Mouse (Mus musculus): Measurements from ENCODE around the gene Arfgap3. TPM values are rescaled to one million over a fixed set of nuclear protein-coding genes. Genes with fewer than 3 reads are reported as not detected.
"Not testable (repeated sequence)": the region's sequence is repeated elsewhere in the genome, so short reads cannot be mapped to it uniquely, and the experiment has no call there.

The Arfgap3 gene
- polyA plus RNA-seq, 1 experiment from 2014 or later, result 54.6 TPM

- H3K36me3 ChIP-seq (ENCODE audit: control insufficient read depth, insufficient read depth, low read length); H3K9me3 ChIP-seq (ENCODE audit: control insufficient read depth, low read length); H3K4me1 ChIP-seq (replicated peaks; ENCODE audit: control insufficient read depth, insufficient read depth, low read length); H3K9ac ChIP-seq (ENCODE audit: low read length); H3K27ac ChIP-seq (ENCODE audit: low read depth); H3K4me3 ChIP-seq (ENCODE audit: low read depth, low read length); DNase-seq (ENCODE audit: low spot score); H3K4me2 ChIP-seq (ENCODE audit: low read length); H3K27me3 ChIP-seq (replicated peaks; ENCODE audit: control insufficient read depth, insufficient read depth, low read length); ATAC-seq (replicated peaks; ENCODE audit: low FRiP score, low TSS enrichment, low read depth): not testable (repeated sequence)
- WGBS, result 93% methylated on average over 4 of the region's 4 CpGs
Measured at GRCm38 (mm10) chr15:83368702-83369101, 18.7 kb upstream of the Arfgap3 start.

DNA sequence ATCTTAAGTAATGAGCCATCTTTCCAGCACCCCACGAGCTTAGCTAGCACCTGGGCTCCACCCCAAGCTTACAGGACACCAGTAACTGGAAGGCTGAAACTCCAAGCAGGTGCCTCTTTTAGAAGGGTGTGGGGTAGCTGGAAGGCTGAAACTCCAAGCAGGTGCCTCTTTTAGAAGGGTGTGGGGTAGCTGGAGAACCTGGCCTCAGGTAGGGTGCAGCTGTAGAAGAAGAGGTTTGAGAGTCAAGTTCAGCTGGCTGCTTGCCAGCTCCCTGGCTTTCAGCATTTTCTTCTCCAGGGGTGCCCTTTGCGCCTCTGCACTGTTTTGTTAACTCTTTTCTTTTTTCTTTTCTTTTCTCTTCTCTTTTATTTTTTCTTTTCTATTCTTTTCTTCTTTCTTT, 18.2 kb upstream of the Arfgap3 start:
- no peaks in the 10 kb centered on the region for H3K9me3 ChIP-seq (ENCODE audit: control insufficient read depth, low read length)
- no peak overlapping the region for H3K9ac ChIP-seq (ENCODE audit: low read length)
- no peak overlapping the region for H3K4me2 ChIP-seq (ENCODE audit: low read length)
- 0 out of 2 replicates have a peak, but pooled peaks cover 6% of the 10 kb centered on the region for H3K4me1 ChIP-seq (replicated peaks; ENCODE audit: control insufficient read depth, insufficient read depth, low read length)
- H3K27me3 ChIP-seq (replicated peaks; ENCODE audit: control insufficient read depth, insufficient read depth, low read length), result no peaks in the 10 kb centered on the region
- no peak overlapping the region for H3K4me3 ChIP-seq (ENCODE audit: low read depth, low read length)
- H3K27ac ChIP-seq (ENCODE audit: low read depth), result no peak overlapping the region
- no peaks in the 10 kb centered on the region for H3K36me3 ChIP-seq (ENCODE audit: control insufficient read depth, insufficient read depth, low read length)
- no peak for DNase-seq (ENCODE audit: low spot score)
- 89% methylated on average over 2 of the region's 2 CpGs for WGBS
- ATAC-seq (replicated peaks; ENCODE audit: low FRiP score, low TSS enrichment, low read depth), result no peak

- 17% methylated on average over 57 of the region's 58 CpGs for whole genome bisulfite sequencing
- Histone ChIP-seq H3K4me1 (replicated peaks; ENCODE audit: control insufficient read depth, insufficient read depth, low read length) (0 out of 2 replicates have a peak, but pooled peaks cover 6% of the 10 kb centered on the region), H3K9ac (ENCODE audit: low read length) (peak overlapping the region; percentile 31), H3K27me3 (replicated peaks; ENCODE audit: control insufficient read depth, insufficient read depth, low read length) (no peaks in the 10 kb centered on the region), H3K4me3 (ENCODE audit: low read depth, low read length) (peak overlapping the region; percentile 41), H3K27ac (ENCODE audit: low read depth) (no peak overlapping the region), H3K4me2 (ENCODE audit: low read length) (peak overlapping the region; percentile 71), H3K9me3 (ENCODE audit: control insufficient read depth, low read length) (no peaks in the 10 kb centered on the region), H3K36me3 (ENCODE audit: control insufficient read depth, insufficient read depth, low read length) (no peaks in the 10 kb centered on the region)
- ATAC-seq (replicated peaks; ENCODE audit: low FRiP score, low TSS enrichment, low read depth) (peak; percentile 87), DNase-seq (ENCODE audit: low spot score) (peak; percentile 92)
Measured at GRCm38 (mm10) chr15:83366933-83367552, 17.0 kb upstream of the Arfgap3 start.

GRCm38 (mm10) chr15:83365697-83366096, 15.7 kb upstream of the Arfgap3 start:
- H3K4me3 ChIP-seq (ENCODE audit: low read depth, low read length), result no peak overlapping the region
- no peak overlapping the region for H3K9ac ChIP-seq (ENCODE audit: low read length)
- no peaks in the 10 kb centered on the region for H3K27me3 ChIP-seq (replicated peaks; ENCODE audit: control insufficient read depth, insufficient read depth, low read length)
- H3K36me3 ChIP-seq (ENCODE audit: control insufficient read depth, insufficient read depth, low read length), result no peaks in the 10 kb centered on the region
- no peaks in the 10 kb centered on the region for H3K9me3 ChIP-seq (ENCODE audit: control insufficient read depth, low read length)
- ATAC-seq (replicated peaks; ENCODE audit: low FRiP score, low TSS enrichment, low read depth) (no peak), DNase-seq (ENCODE audit: low spot score) (no peak)
- H3K27ac ChIP-seq (ENCODE audit: low read depth), result no peak overlapping the region
- 0 out of 2 replicates have a peak, but pooled peaks cover 6% of the 10 kb centered on the region for H3K4me1 ChIP-seq (replicated peaks; ENCODE audit: control insufficient read depth, insufficient read depth, low read length)
- H3K4me2 ChIP-seq (ENCODE audit: low read length), result no peak overlapping the region

GRCm38 (mm10) chr15:83364194-83364593, 14.1 kb upstream of the Arfgap3 start:
- Histone ChIP-seq H3K36me3 (ENCODE audit: control insufficient read depth, insufficient read depth, low read length) (no peaks in the 10 kb centered on the region), H3K4me1 (replicated peaks; ENCODE audit: control insufficient read depth, insufficient read depth, low read length) (0 out of 2 replicates have a peak, but pooled peaks cover 6% of the 10 kb centered on the region), H3K27ac (ENCODE audit: low read depth) (no peak overlapping the region), H3K9ac (ENCODE audit: low read length) (no peak overlapping the region), H3K27me3 (replicated peaks; ENCODE audit: control insufficient read depth, insufficient read depth, low read length) (no peaks in the 10 kb centered on the region), H3K4me3 (ENCODE audit: low read depth, low read length) (no peak overlapping the region), H3K9me3 (ENCODE audit: control insufficient read depth, low read length) (no peaks in the 10 kb centered on the region), H3K4me2 (ENCODE audit: low read length) (no peak overlapping the region)
- 76% methylated on average over 3 of the region's 3 CpGs for WGBS
- ATAC-seq (replicated peaks; ENCODE audit: low FRiP score, low TSS enrichment, low read depth), result no peak
- DNase-seq (ENCODE audit: low spot score), result no peak

DNA sequence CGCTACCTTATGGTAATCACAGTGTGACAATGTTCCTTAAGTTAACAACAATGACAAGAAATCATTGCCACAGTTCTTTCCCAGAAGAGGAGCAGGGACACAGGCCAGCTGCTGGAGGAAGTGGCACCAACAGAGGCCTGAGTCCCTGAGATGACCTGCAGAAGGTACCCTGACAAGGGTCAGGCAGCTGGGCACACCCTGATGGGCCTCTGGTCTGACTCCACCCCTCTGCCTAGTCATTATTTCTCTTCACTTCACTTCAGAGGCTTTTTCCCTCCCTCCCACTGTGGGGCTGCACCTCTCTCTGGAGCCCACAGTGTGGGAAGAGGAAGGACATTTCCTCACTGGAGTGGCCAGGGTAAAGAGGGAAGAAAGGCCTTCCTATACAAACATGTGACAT, 12.8 kb upstream of the Arfgap3 start:
- DNase-seq (ENCODE audit: low spot score); H3K9ac ChIP-seq (ENCODE audit: low read length); H3K36me3 ChIP-seq (ENCODE audit: control insufficient read depth, insufficient read depth, low read length); H3K4me3 ChIP-seq (ENCODE audit: low read depth, low read length); H3K9me3 ChIP-seq (ENCODE audit: control insufficient read depth, low read length); H3K4me2 ChIP-seq (ENCODE audit: low read length); H3K27me3 ChIP-seq (replicated peaks; ENCODE audit: control insufficient read depth, insufficient read depth, low read length); H3K27ac ChIP-seq (ENCODE audit: low read depth); ATAC-seq (replicated peaks; ENCODE audit: low FRiP score, low TSS enrichment, low read depth); H3K4me1 ChIP-seq (replicated peaks; ENCODE audit: control insufficient read depth, insufficient read depth, low read length): not testable (repeated sequence)
- WGBS, result 79% methylated on average over 1 of the region's 1 CpGs

- not testable (repeated sequence) for H3K4me1 ChIP-seq (replicated peaks; ENCODE audit: control insufficient read depth, insufficient read depth, low read length); H3K27ac ChIP-seq (ENCODE audit: low read depth); DNase-seq (ENCODE audit: low spot score); H3K9ac ChIP-seq (ENCODE audit: low read length); H3K27me3 ChIP-seq (replicated peaks; ENCODE audit: control insufficient read depth, insufficient read depth, low read length); H3K36me3 ChIP-seq (ENCODE audit: control insufficient read depth, insufficient read depth, low read length); H3K4me3 ChIP-seq (ENCODE audit: low read depth, low read length); ATAC-seq (replicated peaks; ENCODE audit: low FRiP score, low TSS enrichment, low read depth); H3K9me3 ChIP-seq (ENCODE audit: control insufficient read depth, low read length); H3K4me2 ChIP-seq (ENCODE audit: low read length)
- WGBS, result 71% methylated on average over 4 of the region's 5 CpGs
Measured at GRCm38 (mm10) chr15:83360899-83361298, 10.9 kb upstream of the Arfgap3 start.

GRCm38 (mm10) chr15:83360140-83360539, 10.1 kb upstream of the Arfgap3 start:
- Histone ChIP-seq H3K4me2 (ENCODE audit: low read length) (no peak overlapping the region), H3K36me3 (ENCODE audit: control insufficient read depth, insufficient read depth, low read length) (no peaks in the 10 kb centered on the region), H3K9me3 (ENCODE audit: control insufficient read depth, low read length) (no peaks in the 10 kb centered on the region), H3K27ac (ENCODE audit: low read depth) (no peak overlapping the region), H3K9ac (ENCODE audit: low read length) (no peak overlapping the region), H3K4me1 (replicated peaks; ENCODE audit: control insufficient read depth, insufficient read depth, low read length) (no peaks in the 10 kb centered on the region), H3K27me3 (replicated peaks; ENCODE audit: control insufficient read depth, insufficient read depth, low read length) (no peaks in the 10 kb centered on the region), H3K4me3 (ENCODE audit: low read depth, low read length) (no peak overlapping the region)
- DNase-seq (ENCODE audit: low spot score), result no peak
- no peak for ATAC-seq (replicated peaks; ENCODE audit: low FRiP score, low TSS enrichment, low read depth)
- 76% methylated on average over 3 of the region's 3 CpGs for WGBS

DNA sequence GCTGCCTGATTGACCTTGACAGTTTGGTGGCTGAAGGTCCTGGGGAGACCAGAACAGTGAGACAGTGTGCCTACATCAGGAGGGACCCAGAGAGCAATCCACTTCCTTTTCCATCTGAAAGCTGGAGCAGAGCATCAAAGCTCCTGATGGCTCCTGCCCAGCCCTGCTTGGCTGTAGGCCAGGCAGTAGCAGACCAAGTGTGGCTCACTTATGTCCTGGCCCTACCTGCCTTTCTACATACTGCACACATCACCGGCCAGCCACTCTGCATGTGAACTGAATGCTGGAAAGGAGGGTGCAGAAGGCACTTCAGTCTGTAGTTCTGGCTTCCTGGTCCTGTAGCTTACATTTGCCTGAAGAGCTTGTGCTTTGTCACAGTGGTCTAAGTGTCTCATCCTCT, 8.4 kb upstream of the Arfgap3 start:
- no peaks in the 10 kb centered on the region for H3K9me3 ChIP-seq (ENCODE audit: control insufficient read depth, low read length)
- DNase-seq (ENCODE audit: low spot score), result no peak
- WGBS, result 100% methylated on average over 1 of the region's 1 CpGs

More for the DNA sequence above, 8.4 kb upstream of the Arfgap3 start:
- Histone ChIP-seq H3K27me3 (replicated peaks; ENCODE audit: control insufficient read depth, insufficient read depth, low read length) (no peaks in the 10 kb centered on the region), H3K9ac (ENCODE audit: low read length) (no peak overlapping the region), H3K4me3 (ENCODE audit: low read depth, low read length) (no peak overlapping the region), H3K36me3 (ENCODE audit: control insufficient read depth, insufficient read depth, low read length) (no peaks in the 10 kb centered on the region), H3K27ac (ENCODE audit: low read depth) (no peak overlapping the region), H3K4me1 (replicated peaks; ENCODE audit: control insufficient read depth, insufficient read depth, low read length) (no peaks in the 10 kb centered on the region), H3K4me2 (ENCODE audit: low read length) (no peak overlapping the region)
- no peak for ATAC-seq (replicated peaks; ENCODE audit: low FRiP score, low TSS enrichment, low read depth)

Measured in intestine, embryonic 14.5 days (tissue).